Mouse (Mus musculus): ENCODE results near the gene Pfkfb2. TPM values are rescaled to one million over a fixed set of nuclear protein-coding genes. Genes with fewer than 3 reads are reported as not detected.

The Pfkfb2 gene
- polyA plus RNA-seq, 1 experiment from 2014 or later, result 14.3 TPM

DNA sequence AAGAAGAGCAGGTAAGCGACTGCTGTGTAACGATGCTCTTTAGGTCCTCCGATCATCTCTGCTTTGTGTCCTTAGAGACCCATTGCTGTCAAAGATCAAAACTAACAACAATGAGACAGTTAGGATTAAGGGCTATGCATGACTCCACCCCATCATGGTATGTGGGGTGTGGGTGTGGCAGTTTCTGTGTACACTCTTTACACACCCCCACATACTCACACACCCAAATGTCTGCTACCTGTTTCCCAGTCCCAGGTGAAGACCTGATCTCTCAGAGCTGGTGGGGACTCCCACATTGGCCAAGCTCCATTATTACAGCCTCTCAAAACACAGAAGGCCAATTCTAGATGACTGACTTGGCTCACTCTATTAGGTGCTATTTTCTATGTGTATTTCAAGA is 16.5 kb upstream of the Pfkfb2 start:
- no peaks in the 10 kb centered on the region for H3K36me3 ChIP-seq (replicated peaks)
- H3K9ac ChIP-seq, result no peak overlapping the region
- no peaks in the 10 kb centered on the region for H3K27me3 ChIP-seq
- no peaks in the 10 kb centered on the region for H3K4me1 ChIP-seq
- 93% methylated on average over 3 of the region's 3 CpGs for WGBS
- no peaks in the 10 kb centered on the region for H3K9me3 ChIP-seq
- no peak overlapping the region for H3K4me3 ChIP-seq (replicated peaks)
- H3K4me2 ChIP-seq, result no peak overlapping the region
- no peak for ATAC-seq (ENCODE audit: low FRiP score)
- no peak overlapping the region for H3K27ac ChIP-seq

DNA sequence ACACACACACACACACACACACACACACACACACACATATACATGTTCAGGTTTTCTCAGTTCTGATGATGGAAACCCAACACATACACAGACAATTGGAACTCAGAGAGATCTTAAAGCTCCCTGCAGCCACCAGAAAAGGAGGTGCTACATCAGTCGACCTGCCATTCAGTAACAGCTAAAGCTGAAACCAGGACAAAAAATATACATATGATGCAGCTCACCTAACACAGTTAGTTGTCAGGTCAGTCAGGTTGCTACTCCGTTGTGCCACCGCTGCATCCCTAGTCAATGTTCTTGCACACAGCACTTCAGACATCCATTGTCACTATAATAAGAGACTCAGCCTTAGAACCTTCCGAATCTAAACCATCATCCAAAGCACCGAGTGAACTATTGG is 15.9 kb upstream of the Pfkfb2 start:
- Histone ChIP-seq H3K36me3 (replicated peaks) (no peaks in the 10 kb centered on the region), H3K4me1 (no peaks in the 10 kb centered on the region), H3K27ac (no peak overlapping the region), H3K9me3 (no peaks in the 10 kb centered on the region), H3K9ac (no peak overlapping the region), H3K4me3 (replicated peaks) (no peak overlapping the region), H3K27me3 (no peaks in the 10 kb centered on the region), H3K4me2 (no peak overlapping the region)
- WGBS, result 91% methylated on average over 5 of the region's 5 CpGs
- ATAC-seq (ENCODE audit: low FRiP score), result no peak

DNA sequence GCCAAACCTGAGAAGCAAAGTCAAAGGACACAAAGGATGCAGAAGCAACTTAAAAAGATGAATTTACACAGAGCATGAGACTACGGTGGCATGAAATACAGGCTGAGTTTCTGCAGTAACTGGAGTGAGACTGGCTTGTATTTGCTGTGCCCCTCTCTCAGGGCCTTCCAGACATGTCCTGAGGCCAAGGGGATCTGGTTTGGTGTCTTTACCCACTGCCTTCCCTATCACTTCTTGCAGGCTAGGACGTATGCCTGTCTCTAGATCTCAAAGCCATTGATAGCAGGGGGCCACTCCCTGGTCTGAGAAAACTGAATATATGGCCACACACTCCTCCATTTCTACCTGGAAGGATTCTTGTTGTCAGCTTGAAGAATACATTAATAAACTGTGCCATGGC is 15.2 kb upstream of the Pfkfb2 start:
- H3K4me3 ChIP-seq (replicated peaks), result no peak overlapping the region
- H3K9ac ChIP-seq, result no peak overlapping the region
- no peak for ATAC-seq (ENCODE audit: low FRiP score)
- 83% methylated on average over 2 of the region's 2 CpGs for WGBS
- H3K36me3 ChIP-seq (replicated peaks), result no peaks in the 10 kb centered on the region
- H3K27ac ChIP-seq, result no peak overlapping the region
- H3K27me3 ChIP-seq, result no peaks in the 10 kb centered on the region
- no peak overlapping the region for H3K4me2 ChIP-seq
- H3K9me3 ChIP-seq, result no peaks in the 10 kb centered on the region
- H3K4me1 ChIP-seq, result no peaks in the 10 kb centered on the region

DNA sequence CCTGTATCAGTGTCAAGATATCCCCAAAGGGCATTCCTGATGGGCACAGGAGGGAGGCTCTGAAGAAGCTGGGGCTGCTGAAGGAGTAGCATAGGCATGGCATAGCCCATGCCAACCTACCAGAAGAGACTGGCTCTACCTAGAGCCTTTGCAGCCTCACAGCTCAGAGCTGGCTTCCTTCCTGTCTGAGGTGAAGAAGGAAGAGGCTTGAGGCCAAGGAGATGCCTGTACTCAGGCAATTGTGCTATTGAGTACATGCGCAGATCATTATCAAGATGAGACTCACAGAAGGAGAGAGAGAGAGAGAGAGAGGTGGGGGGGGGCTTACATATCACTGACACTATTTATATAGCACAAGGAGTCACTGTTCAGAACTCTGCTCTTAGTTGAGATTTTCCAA is 14.7 kb upstream of the Pfkfb2 start:
- Histone ChIP-seq H3K4me2 (no peak overlapping the region), H3K36me3 (replicated peaks) (no peaks in the 10 kb centered on the region), H3K4me1 (no peaks in the 10 kb centered on the region), H3K27ac (no peak overlapping the region), H3K9me3 (no peaks in the 10 kb centered on the region), H3K9ac (no peak overlapping the region), H3K27me3 (no peaks in the 10 kb centered on the region), H3K4me3 (replicated peaks) (no peak overlapping the region)
- WGBS, result 100% methylated on average over 1 of the region's 1 CpGs
- no peak for ATAC-seq (ENCODE audit: low FRiP score)

DNA sequence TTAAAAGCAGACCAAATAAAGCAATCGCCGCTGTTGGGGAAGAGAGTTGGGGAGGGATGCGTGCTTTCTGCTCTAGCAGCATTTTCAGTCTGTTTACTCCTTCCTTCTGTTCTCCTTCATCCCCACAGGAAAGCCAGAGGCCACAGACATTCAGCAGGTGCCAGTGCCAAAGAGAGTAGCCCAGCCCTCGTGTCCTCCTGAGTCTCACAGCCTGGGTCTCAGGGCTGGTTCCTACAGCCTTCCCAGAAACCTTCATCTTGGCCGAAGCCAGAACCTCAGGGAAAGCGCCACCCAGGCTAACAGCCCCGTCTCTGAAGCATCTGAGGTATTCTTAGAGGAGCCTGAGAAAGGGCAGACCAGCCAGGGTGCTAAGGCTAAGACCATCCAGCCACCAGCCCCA is 13.1 kb upstream of the Pfkfb2 start:
- H3K27ac ChIP-seq, result no peak overlapping the region
- no peak overlapping the region for H3K4me2 ChIP-seq
- H3K9me3 ChIP-seq, result no peaks in the 10 kb centered on the region
- no peaks in the 10 kb centered on the region for H3K27me3 ChIP-seq
- no peaks in the 10 kb centered on the region for H3K36me3 ChIP-seq (replicated peaks)
- ATAC-seq (ENCODE audit: low FRiP score), result no peak
- WGBS, result 85% methylated on average over 7 of the region's 7 CpGs
- no peaks in the 10 kb centered on the region for H3K4me1 ChIP-seq
- H3K4me3 ChIP-seq (replicated peaks), result no peak overlapping the region
- no peak overlapping the region for H3K9ac ChIP-seq

DNA sequence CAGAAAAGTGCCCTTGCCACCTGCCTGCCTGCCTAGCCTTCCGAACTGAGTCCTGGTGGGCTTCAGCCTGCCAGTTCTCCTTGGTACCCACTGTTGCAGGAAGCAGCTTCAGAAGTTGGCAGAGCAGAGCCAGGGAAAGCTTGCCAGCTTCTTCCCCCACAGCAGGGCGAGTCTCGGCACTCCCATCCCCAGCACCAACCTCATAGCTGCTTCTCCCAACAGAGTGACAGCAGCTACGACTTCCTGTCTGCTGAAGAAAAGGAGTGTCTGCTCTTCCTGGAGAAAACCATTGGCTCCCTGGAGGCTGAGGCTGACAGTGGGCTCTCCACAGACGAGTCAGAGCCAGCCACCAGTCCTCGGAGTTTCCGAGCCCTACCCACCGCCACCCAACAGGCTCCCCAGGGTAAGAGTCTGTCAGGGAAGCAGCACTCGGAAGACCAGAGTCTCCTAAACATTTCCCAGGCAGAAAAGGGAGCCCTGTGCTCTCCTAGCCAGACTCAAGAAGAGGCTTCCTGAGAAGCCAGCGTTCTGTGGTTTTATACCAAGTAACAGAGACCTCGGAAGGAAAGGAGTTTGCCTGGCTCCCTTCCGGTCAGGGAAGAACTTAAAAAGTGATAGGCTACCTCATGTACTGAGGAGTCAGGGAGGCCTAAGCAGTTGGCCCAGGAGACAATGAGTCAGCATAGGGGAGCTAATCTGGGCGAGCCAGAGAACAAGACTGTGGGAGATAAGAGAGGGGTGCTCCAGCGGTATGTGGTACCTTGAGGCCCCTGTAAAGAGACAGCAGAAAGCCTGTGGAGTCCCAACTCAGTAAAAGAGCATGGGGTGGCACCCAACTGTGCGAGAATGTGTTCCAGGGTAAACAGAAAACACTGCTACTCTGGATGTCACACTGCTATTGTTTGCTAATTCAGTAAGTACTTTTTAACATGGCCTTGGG is 12.0 kb upstream of the Pfkfb2 start:
- no peak overlapping the region for H3K9ac ChIP-seq
- no peak overlapping the region for H3K27ac ChIP-seq
- no peaks in the 10 kb centered on the region for H3K36me3 ChIP-seq (replicated peaks)
- WGBS, result 60% methylated on average over 15 of the region's 15 CpGs
- no peak overlapping the region for H3K4me3 ChIP-seq (replicated peaks)
- no peaks in the 10 kb centered on the region for H3K4me1 ChIP-seq
- H3K27me3 ChIP-seq, result no peaks in the 10 kb centered on the region
- no peak for ATAC-seq (ENCODE audit: low FRiP score)
- no peak overlapping the region for H3K4me2 ChIP-seq
- H3K9me3 ChIP-seq, result no peaks in the 10 kb centered on the region

DNA sequence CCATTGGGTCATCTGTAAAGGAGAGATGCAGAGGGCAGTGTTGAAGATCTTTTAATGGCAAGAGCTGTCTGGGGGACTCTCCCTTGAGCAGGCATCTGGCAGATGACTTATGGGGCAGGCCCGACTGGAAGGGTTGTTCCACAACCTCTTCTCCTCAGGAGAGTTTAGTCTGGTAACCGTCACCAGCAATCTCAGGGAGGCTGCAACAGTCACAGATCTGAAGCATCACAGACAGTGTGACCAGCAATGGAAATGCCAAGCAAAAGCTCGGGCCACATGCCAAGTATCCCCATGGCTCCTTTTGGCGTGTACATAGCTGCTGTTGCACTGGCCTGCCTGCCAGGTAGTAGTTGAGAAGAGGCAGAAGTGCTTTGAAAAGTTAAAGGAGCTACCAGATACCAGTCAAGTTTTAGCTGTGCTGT is 11.2 kb upstream of the Pfkfb2 start:
- Histone ChIP-seq H3K9me3 (no peaks in the 10 kb centered on the region), H3K9ac (no peak overlapping the region), H3K36me3 (replicated peaks) (no peaks in the 10 kb centered on the region), H3K27ac (no peak overlapping the region), H3K4me1 (no peaks in the 10 kb centered on the region), H3K4me2 (no peak overlapping the region), H3K27me3 (no peaks in the 10 kb centered on the region), H3K4me3 (replicated peaks) (no peak overlapping the region)
- 84% methylated on average over 4 of the region's 4 CpGs for WGBS
- no peak for ATAC-seq (ENCODE audit: low FRiP score)

DNA sequence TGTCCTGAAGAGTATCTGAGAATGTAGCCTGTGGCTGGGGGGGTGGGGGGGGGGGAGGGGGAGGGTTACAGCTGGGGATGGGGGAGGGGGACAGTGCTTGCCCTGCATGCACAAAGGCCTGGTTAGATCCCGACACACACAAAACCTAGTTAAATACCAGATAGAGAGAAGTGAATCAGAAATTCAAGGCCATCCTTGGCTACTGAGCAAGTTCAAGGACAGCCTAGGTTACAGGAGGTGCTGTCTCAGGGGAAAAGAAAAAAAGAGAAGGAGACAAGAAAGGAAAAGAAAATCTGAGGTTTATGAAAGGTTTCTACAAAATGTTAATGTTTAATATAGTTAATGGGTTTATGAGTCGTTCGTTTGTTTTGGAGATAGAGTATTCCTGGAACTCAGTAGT is 10.6 kb upstream of the Pfkfb2 start:
- Histone ChIP-seq H3K4me2 (no peak overlapping the region), H3K27me3 (no peaks in the 10 kb centered on the region), H3K27ac (no peak overlapping the region), H3K4me1 (0 out of 2 replicates have a peak, but pooled peaks cover under 1% of the 10 kb centered on the region), H3K9me3 (no peaks in the 10 kb centered on the region), H3K9ac (no peak overlapping the region), H3K4me3 (replicated peaks) (no peak overlapping the region), H3K36me3 (replicated peaks) (no peaks in the 10 kb centered on the region)
- no peak for ATAC-seq (ENCODE audit: low FRiP score)
- WGBS, result 82% methylated on average over 3 of the region's 3 CpGs

DNA sequence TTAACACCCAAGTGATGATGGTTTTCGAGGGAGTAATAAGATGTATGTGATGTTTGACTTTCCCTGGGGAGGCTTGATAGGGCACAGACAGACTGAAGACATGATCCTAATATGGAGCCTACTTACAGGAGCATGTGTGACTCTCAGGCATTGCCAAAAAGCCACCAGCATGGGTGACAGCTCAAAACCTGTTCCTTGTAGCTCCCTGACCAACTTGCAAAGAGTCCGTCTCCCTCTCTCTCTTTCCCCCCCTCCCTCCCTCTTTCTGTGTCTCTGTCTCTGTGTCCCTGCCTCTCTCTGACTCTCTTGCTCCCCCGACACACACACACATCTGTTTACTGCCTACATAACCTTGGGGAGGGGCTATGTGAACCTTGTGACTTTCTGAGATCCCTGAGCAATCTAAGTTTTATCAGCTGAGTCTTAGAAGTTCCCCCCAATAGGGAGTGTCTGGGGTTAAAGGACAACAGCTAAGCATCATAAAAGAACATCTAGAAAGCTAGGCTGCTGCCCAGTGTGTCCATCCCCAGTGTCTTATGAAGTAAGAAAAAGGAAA is 9.6 kb upstream of the Pfkfb2 start:
- H3K27ac ChIP-seq, result no peak overlapping the region
- no peak for ATAC-seq (ENCODE audit: low FRiP score)
- H3K9ac ChIP-seq, result no peak overlapping the region
- WGBS, result 86% methylated on average over 3 of the region's 3 CpGs
- no peaks in the 10 kb centered on the region for H3K9me3 ChIP-seq
- H3K4me1 ChIP-seq, result peaks cover 3% of the 10 kb centered on the region; the same call in 1 of the 2 replicates
- H3K4me3 ChIP-seq (replicated peaks), result no peak overlapping the region
- no peaks in the 10 kb centered on the region for H3K27me3 ChIP-seq
- H3K4me2 ChIP-seq, result no peak overlapping the region
- H3K36me3 ChIP-seq (replicated peaks), result no peaks in the 10 kb centered on the region

DNA sequence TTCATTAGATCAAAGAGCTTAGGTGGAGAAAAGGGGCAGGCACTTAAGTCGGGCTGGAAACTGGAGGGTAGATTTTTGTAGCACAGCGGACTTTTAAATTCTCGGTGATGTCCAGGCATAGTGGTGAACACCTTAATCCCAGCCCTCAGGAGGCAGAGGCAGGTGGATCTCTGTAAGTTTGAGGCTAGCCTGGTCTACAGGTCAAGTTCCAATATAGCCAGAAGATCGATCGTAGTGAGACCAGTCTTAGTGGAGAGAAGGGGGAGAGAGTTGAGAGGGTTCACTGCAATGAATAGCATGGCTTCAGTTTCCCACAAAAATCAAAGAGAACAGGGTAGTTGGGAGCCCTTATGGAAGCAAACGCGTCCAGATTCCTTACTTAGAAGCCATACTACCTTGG is 8.9 kb upstream of the Pfkfb2 start:
- 89% methylated on average over 7 of the region's 7 CpGs for WGBS
- no peak for ATAC-seq (ENCODE audit: low FRiP score)

DNA sequence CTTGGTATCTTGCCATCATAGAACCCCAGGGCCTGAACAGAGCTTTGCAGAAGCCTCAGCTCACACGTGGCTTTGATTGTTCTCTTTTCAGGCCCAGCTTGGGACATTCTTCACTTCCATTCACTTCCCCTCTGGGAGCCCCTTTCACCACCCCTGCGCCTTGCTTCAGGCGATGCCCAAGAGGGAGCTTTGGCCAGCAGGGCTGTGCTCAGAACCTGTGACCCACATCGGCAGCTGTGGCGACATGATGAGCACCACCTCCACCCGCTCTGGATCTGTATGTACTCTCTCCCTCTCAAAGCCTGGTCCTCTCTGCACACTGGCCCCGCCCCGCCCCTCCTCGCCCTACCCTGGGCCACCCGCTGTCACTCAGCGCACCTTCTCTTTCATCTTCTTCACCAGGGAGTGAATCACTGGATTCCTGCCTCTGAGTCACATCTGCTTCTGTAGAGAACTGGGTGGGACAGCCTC is 8.4 kb upstream of the Pfkfb2 start:
- ATAC-seq (ENCODE audit: low FRiP score), result no peak
- WGBS, result 25% methylated on average over 11 of the region's 11 CpGs
- H3K27ac ChIP-seq, result no peak overlapping the region
- H3K4me2 ChIP-seq, result no peak overlapping the region
- no peaks in the 10 kb centered on the region for H3K9me3 ChIP-seq
- no peaks in the 10 kb centered on the region for H3K27me3 ChIP-seq
- peaks cover 3% of the 10 kb centered on the region; the same call in 1 of the 2 replicates for H3K4me1 ChIP-seq
- no peak overlapping the region for H3K9ac ChIP-seq
- no peak overlapping the region for H3K4me3 ChIP-seq (replicated peaks)
- H3K36me3 ChIP-seq (replicated peaks), result no peaks in the 10 kb centered on the region

More for the DNA sequence above, 8.9 kb upstream of the Pfkfb2 start:
- no peaks in the 10 kb centered on the region for H3K36me3 ChIP-seq (replicated peaks)
- H3K4me3 ChIP-seq (replicated peaks), result no peak overlapping the region
- H3K9ac ChIP-seq, result no peak overlapping the region
- no peaks in the 10 kb centered on the region for H3K9me3 ChIP-seq
- H3K4me2 ChIP-seq, result no peak overlapping the region
- no peak overlapping the region for H3K27ac ChIP-seq
- no peaks in the 10 kb centered on the region for H3K27me3 ChIP-seq
- peaks cover 3% of the 10 kb centered on the region; the same call in 1 of the 2 replicates for H3K4me1 ChIP-seq

DNA sequence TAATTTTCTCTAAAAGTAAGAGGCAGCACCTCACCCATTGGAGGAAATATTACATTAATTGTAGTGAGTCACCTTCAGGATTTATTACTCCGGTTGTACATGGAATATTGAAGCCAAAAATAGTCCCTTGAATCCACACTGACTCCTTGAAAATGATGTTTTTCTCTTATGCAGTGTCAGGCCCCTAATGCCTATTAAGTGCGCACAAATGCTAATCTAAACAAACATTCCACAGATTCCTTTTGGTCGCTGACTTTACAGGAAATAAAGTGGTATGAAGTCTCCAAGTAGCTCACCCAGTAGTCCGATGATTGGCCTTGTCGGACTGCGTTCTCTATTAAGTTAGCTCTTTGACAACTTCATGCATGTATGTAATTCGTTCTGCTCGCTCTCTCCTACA is 5.8 kb upstream of the Pfkfb2 start:
- H3K27me3 ChIP-seq, result no peaks in the 10 kb centered on the region
- WGBS, result 78% methylated on average over 8 of the region's 8 CpGs

DNA sequence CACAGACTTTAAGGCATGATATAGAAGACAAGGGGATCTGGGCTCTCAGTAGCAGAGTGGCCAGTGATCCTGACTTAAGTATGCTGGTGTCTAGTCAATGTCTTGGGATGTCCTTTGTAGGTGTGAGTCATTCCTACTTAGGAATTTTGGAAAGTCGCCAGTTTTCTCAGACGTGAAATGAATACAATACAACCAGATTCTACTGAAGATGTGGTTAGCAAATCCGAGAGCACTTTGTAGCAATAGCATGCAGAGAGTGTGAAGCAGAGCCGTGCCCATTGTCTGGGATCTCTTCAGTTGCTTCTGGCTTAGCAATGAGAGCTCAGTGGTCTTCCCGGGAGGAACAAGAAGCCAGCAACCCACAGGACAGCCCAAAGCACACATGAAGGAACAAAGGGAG is 5.4 kb upstream of the Pfkfb2 start:
- H3K4me2 ChIP-seq, result no peak overlapping the region
- 63% methylated on average over 5 of the region's 5 CpGs for WGBS
- ATAC-seq (ENCODE audit: low FRiP score), result no peak
- no peak overlapping the region for H3K27ac ChIP-seq
- no peaks in the 10 kb centered on the region for H3K27me3 ChIP-seq
- no peak overlapping the region for H3K9ac ChIP-seq
- H3K4me1 ChIP-seq, result peaks cover 9% of the 10 kb centered on the region
- no peaks in the 10 kb centered on the region for H3K9me3 ChIP-seq
- no peak overlapping the region for H3K4me3 ChIP-seq (replicated peaks)
- no peaks in the 10 kb centered on the region for H3K36me3 ChIP-seq (replicated peaks)

More for the DNA sequence above, 5.8 kb upstream of the Pfkfb2 start:
- no peak for ATAC-seq (ENCODE audit: low FRiP score)
- H3K4me2 ChIP-seq, result no peak overlapping the region
- no peaks in the 10 kb centered on the region for H3K36me3 ChIP-seq (replicated peaks)
- no peak overlapping the region for H3K9ac ChIP-seq
- H3K4me3 ChIP-seq (replicated peaks), result no peak overlapping the region
- H3K4me1 ChIP-seq, result peaks cover 9% of the 10 kb centered on the region
- H3K27ac ChIP-seq, result no peak overlapping the region
- no peaks in the 10 kb centered on the region for H3K9me3 ChIP-seq
